Mouse (Mus musculus): ENCODE data around the gene Tmem205.

The Tmem205 gene

DNA sequence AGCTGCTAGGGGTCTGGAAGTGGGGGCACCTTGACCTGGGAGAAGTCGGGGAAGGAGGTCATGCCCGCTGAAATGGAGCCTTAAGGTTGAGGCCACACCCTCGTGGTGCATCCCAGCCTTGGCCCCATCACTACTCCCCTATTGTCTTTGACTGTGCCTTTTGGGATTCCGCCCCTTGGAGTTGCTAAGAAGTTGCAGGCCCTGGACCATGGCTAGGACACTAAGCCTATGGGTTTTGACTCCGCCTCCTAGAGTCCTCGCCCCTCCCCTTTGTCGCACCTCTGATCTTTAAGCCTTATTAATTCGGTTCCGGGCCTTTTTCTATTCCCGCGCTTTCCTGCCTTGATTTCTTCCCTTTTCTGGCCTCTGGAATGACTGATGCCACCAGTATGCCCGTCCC is 16.3 kb upstream of the Tmem205 start:
- no peak for DNase-seq

DNA sequence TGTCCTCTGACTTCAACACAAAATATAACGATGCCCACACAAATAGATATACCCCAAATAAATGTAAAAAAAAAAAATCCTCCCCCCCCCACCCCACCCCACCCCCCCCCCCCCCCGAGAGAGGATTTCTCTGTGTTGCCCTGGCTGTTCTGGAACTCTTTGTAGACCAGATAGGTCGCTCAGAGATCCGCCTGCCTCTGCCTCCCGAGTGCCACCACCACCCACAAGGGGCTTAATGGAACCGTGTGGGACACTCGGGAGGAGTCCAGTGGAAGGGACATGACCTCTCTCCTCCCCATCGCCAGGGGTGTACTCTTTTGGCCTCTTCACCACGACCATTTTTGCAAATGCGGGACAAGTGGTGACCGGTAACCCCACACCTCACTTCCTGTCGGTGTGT is 15.7 kb upstream of the Tmem205 start:
- no peak for DNase-seq

DNA sequence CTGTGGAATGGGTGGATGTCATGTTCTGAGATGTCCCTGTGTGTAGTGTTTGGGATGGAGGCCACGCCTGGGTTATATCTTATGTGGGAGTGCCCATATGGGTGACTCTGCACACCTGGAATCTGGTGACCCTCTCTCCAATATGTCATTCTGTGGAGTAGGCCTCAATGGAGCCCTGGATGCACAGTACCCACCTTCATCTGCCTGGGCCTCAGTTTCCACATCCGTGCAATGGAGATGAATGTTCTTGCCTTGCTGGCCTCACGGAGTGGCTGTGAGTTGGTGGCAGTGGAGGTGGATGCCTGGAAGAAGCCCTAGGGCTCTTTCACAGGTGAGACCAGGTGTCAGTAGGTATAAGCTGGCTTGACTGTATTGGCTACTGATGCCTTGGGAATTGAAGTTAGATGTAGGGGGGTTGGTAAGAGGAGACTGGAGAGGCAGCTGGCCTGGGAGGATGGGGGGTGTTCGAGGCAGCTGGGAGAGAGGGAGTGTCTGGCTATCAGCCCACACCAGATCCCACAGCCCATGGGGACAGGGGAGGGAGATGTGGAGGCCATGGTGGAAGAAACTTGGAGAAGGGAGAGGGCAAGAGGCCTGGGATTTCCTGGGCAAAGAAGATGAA is 11.0 kb upstream of the Tmem205 start:
- DNase-seq, result no peak

DNA sequence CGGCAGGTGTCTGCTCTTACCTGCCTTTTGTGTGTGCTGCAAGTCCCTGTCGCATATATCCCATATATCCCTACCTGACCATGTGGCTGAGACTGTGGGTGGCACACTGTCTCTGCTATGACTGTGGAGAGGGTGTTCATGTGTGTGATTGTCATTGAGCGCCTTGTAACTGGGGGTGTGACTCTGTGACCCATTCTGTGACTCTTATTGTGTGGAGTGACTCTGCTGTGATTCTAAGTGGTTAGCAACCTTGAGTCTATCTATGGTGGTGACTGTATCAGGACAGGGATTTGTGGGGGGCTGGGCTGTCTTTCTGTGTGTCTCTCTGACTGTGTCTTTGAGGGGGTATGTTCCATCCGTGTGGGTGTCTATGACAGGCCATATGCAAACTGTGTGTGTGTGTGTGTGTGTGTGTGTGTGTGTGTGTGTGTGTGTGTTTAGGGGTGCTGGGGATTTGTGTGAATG is 10.4 kb upstream of the Tmem205 start:
- DNase-seq, result no peak

DNA sequence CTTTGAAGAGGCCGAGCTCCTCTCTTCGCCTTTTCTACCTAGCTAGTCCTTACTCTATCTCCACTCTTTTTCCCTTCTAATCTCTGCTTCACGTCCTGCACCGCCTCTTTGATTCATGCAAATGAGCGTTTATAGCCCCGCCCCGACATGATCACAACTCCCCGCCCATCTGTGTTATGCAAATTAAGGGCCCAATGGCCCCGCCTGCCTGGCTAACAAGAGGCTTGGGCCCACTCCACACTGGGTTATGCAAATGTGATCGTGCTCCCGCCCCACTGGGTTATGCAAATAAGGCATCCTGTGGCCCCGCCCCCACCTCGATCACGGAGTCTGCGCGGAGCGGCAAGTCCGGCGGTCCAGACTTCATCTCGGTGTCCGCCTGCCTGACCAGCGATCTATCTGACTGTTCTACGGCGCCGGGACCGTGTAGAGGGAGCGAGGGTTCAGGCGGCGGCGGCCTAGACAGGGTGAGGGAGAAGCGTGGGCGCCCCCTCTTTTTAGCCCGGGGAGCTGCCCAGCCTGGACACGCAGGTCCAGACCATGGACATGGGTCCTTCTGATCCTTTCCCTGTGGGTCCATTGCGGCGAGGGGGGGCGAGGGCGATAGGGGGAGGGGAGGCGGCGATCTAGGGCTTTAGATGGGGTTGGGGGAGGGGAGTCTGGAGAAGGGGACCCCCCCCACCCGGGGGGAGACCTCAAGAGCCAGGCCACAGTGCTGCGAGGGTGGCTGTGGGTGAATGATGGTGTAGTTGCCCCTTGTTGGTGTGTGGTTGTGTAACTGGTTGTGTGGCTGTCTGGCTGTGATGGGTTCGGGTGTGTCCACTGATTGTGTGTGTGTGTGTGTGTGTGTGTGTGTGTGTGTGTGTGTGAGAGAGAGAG is 9.6 kb upstream of the Tmem205 start, which contains the start of gene Plppr2:
TSS of gene Plppr2 (plus strand) at position 342 of the 879 bp plus-strand sequence.
- peak; percentile 98 for DNase-seq

DNA sequence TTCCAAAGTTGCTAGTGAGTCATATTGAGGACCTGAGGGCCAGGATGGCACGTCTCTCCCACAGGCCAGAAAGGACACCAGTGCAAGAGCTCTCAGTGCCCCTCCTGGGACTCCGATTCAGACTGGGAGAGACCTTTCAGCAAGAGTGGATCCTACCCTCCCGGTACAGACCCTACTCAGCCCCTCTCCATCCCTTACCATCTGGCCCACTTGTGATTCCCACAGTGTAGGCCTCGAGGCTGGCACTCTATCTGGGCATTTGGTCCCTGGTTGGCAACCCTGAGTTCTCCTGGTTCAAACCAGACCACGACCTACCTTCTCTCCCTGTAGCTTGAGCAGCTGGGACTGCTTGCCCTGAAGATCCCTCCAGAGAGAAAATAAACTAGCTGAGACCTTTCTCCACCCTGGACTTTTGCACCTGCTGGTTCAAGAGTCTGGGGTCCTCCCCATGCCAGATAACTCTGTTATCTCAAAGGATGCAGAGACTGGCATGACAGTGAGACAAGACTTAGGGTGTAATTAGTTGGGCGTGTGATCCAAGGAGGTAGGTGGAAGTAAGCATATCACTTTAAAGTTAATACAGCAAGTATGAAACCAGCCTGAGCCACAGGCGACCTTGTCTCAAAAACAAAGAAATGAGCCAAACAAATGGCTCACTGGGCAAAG is 8.2 kb upstream of the Tmem205 start:
- DNase-seq, result no peak

DNA sequence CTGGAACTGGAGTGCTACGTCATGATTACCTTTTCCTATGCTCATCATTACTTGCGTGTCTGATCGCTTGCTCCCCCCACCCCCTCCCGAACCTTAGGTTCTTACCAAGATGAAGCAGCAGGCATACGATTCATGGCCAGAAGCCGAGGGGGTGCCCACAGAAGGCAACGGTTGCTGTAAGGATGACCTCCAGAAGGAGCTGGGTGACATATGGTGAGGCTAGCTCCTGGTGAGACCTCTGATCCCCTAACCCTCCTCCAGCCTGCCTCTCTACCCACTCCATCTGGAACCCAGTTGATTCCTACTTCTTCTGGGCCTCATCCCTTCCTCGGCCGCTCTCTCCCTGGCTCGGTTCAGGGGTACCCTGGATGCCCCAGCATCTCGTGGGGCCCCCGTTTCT is 6.7 kb upstream of the Tmem205 start:
- DNase-seq, result no peak

DNA sequence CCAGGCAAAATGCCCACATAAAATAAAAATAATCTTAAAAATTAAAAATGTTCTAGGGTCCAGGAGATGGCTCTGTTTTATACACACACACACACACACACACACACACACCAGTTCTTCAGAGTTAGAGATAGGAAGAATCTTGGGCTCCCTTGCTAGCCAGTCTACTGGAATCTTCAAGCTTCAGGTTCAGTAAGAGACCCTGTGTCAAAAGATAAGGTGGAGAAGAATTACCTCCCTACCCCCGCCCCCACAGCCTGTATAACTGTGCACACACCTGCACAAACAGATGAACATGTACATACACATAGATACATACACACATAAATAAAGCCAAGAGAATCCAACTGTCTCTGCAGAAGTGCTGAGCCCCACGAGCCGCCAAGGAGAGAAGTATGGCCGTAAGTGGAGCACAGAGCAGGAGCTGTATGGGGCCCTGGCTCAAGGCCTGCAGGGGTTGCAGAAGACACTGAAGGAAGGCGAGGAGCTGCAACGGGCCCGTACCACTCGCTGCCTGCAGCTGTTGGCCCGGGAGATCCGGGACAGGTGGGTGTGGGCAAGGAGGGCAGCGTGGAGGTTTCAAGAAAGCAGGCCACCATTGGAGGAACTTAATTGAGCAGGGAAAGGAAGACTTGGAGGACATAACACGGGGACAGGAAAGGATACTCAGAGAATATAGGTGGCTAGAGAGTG is 5.2 kb upstream of the Tmem205 start:
- DNase-seq, result no peak

DNA sequence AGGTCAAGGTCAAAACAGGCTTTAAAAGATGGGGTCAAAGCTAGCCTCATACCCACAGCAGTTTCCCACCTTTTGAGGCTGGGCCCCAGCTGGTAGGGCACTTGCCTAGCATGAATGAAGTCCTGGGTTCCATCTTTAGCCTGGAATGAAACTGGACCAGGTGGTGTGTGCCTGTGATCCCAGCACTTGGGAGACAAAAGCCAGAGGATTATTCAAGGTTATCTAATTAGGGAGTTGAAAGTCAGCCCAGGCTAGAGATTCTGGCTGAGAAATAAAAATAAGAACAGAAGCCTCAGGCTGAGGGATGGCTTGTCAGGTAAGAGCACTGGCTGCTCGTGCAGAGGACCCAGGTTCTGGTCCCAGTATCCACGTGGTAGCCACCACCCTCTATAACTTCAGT is 4.7 kb upstream of the Tmem205 start:
- DNase-seq, result no peak

DNA sequence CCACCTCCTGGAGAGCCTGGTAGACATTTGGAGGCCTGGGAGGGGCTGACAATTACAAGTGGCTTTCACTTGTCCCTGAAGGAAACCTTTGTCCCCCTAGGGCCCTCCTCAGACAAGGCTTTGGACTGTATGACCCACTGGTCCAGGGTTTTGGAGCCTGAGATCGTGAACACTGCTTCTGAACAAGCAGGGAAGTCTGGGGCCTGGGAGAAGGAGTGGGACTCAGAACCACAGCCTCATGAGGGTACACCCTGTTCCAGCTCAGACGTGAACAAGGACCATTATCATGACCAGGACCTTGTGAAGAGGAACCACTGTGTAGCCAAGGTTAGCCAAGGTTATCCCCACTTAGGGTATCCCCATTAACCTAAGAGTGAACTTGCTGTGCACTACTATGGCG is 1.9 kb upstream of the Tmem205 start:
- DNase-seq, result no peak

DNA sequence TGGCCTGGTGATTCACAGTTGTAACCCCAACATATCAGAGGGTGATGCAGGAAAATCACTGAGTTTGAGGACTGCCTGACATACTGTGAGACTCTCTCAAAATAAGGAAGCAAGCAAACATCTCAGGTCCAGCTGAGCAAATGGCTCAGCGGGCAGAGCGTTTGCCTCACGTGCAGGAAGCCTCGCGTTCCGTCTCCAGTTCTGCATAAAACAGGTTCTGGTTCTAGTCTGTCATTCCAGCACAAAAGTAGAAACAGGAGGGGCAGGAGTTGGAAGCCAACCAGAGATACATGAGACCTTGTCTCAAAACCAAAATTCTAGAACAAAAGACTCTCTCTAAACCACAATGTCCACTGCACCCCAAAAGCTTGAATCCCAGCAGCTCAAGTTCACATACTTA is 572 bp downstream of the Tmem205 start:
- no peak for DNase-seq

DNA sequence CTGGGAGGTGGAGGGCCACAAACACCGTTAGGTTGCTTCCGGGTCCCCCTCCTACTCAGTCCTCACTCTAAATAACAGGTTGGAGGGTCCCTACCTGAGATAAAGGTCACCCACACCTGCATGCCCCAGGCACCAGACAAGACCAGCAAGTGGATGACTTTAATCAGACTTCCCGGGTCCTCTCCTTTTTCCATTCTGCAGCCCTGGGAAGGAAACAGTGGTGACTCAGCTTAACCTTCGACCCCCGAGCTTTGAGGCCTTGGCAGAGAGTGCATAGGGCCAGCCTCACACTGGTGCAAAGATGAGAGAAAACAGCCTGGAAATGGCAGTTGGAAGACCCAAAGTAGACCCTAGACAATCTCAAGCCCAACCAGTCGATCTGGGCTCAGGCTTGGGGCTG is 1.2 kb downstream of the Tmem205 start:
- peak; percentile 71 for DNase-seq

DNA sequence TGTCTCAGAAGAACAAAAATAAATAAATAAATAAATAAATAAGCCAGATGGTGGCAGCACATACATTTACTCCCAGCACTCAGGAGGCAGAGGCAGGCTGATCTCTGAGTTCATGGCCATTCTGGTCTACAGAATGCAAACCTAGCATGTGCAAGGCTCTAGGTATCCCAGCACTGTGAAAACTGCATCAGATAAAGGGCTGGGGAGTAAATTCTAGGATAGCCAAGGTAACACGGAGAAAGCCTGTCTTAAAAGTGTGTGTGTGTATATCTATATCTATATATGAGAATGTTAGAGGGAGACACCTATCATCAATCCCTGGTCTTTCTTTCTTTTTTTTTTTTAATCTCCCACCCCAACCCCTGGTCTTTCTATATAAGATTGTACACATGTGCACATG is 1.9 kb downstream of the Tmem205 start:
- DNase-seq, result no peak

DNA sequence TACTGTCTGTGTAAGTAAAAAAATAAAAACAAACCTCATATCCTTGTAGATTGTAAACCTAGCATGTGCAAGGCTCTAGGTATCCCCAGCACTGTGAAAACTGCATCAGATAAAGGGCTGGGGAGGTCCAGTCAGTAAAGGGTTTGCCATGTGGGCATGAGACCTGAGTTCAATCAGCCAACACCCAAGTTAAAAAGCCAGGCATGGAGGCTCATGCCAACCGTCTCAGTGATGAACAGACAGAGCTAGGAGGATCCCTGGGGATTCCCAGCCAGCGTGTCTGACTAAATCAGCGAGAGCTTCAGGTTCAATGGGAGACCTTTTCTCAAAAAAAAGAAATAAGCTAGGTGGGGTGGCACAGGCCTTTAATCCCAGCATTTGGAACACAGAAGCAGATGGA is 2.3 kb downstream of the Tmem205 start:
- no peak for DNase-seq

DNA sequence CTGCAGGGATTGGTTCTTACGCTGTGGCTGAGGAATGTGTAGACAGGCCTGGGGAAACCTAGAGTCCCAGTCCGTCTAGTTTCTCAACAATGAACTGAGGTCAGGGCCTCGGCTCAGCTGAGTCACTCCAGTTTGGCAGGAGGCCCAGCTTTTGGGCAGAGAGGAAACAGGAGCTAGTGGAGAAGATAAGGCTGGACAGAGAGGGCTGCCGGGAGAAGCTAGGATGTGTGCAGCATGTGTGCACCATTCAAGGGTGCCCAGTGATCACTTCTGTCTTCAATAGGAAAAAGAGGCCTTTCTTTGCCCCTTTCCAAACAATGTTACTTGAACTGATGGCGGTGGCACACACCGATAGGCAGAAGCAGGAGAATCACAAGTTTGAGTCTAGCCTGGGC is 3.3 kb downstream of the Tmem205 start:
- DNase-seq, result peak; percentile 93

DNA sequence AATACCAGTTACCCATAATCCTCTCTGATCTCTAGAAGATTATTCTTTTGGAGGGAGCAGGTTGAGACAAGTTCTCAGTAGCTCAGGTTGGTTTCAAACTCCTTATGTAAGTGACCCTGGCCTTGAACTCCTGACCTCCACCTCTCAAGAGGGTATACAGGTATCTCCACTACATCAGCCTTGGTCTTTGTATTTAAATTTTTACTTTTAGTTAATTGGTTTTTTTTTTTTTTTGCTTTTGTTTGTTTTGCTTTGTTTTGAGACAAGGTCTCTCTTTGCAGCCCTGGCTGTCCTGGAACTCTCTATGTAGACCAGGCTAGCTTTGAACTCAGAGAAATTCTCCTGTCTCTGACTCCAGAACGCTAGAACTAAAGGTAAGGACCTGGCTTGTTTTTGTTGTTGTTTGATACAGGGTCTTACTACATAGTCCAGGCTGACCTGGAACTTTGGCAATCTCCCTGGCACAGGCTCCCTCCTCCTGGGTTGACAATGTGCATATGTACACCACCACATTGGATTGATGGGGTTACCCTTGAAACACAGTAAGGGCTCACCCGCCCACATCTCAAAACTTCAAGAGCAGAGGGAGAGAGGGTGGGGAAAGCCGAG is 3.8 kb downstream of the Tmem205 start:
- DNase-seq, result no peak

DNA sequence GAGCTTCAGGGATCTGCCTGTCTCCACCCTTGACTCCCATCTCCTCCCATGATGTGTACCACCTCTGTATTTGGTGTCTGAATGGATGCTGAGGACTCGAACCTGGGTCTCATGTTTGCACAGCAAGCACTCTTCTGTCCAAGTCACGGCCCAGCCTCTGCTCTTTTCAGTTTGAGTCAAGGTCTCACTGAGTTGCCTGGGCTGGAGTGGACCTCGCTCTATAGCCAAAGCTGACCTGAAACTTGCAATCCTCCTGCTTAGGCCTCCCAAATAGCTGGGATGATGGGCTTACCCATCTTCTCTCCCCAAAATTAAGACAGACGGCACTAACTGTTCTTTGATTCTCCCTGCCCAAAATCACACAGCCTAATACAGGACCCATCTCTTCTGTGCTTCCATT is 4.3 kb downstream of the Tmem205 start:
- no peak for DNase-seq

DNA sequence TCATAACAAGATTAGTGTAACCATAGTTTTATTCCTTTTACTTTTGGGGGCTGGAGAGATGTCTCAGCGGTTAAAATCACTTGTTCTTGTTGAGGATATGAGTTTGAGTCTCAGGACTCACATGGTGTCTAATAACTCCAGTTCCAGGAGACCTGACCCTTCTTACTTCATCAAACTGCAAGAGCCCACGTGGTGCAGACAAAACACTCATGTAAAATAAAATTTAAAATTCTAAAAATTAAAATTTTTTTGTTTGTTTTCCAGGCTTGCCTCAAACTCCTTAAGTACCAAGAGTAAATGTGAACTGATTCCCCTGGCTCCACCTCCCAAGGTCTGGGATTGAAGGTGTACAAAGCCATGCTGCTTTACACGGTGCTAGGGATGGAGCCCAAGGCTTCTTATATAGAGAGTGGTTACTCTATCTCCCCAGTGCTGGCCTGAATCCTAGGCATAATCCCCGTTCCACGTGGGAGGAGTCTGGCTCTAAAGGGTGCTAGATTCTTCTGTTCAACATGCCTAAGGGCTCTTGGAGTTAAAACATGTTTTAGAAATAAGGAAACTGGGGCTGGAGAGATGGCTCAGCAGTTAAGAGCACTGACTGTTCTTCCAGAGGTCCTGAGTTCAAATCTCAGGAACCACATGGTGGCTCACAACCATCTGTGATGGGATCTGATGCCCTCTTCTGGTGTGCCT is 8.5 kb downstream of the Tmem205 start:
- no peak for DNase-seq

DNA sequence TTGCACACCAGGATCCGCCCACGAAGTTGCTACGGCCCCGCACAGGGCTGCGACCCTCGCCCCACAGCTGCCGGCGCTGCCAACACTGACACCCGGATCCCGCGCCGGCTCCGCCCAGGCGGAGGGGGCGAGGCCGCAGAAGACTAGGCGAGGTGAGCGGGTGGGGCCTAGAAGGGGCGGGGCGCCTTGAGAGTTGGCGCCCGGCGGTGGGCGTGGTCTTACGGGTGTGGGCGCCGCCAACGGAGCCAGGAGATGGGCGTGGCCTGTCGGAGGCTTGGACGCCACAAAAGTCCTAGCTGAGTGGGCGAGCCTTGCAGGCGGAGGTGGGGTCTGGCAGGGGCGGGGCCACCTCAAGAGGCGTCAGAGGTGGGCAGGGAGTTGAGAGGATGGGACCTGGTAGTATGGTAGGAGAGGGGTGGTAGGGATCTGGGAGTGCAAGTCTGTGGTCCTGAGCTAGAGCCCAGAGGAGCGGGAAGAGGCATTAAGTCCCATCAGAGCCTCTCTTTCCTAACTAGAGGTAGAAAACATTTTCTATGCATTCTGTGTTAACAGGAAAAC is 9.2 kb downstream of the Tmem205 start, which contains the start of gene Rab3d:
TSS of gene Rab3d (minus strand) at position 158 of the 558 bp plus-strand sequence.
- DNase-seq, result peak; percentile 98

DNA sequence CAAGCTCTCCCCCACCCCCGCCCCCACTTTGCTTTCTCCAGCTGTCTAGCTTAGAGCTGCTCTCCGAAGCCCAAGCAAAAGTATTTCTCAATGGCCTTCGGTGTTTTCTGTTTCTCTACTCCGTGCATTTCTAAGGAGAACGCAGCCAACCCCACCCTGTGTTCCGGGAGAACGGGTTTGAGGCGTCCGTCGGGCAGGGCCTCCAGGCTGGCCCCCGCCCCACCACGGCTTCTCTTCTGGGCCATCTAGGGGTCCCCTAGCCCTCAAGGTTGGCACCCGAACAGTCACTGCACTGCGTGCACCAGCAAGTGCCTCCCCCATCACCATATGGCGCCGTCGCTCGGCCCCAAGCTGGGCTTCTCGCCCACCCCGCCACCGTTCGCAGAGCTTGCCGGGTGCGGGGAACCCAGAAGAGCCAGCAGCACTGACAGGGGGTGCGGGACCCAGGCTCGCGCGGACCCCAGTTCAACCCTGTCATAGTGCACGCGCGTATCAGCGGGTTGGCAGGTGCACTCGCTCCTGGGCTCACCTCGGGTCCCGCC is 9.8 kb downstream of the Tmem205 start:
- no peak for DNase-seq

DNA sequence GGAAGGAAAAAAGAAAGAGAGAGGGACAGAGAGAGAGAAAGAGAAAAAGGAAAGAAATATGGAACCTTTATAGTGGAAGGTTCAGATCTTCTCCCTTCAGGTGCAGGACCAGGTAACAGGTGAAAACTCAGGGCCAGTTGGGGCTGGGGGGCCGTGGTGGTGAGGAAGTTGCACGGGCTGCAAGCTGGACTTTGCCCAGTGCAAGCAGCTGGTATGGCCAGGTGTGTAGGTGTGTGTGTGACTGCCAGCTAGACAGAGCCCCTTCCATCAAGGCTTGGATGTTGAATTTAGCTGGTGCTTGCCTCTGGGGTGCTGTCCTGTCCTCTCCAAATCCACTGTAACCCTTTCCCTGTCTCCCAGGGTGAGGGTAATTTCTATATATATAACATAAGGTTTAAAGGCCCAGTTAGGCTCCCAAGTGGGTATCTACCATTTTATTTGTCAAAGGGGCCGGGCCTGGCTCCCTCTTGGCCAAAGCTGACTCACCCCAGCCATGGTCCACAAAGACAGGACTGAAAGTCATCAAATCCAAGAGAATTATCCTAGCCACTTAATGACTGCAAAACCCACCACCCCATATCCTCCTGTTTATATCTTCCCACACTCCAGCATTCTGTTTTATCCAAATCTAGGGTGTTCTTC is 10.4 kb downstream of the Tmem205 start:
- no peak for DNase-seq

Measured in kidney, adult 9 months (tissue).